Mouse (Mus musculus) cerebellum, adult (tissue): Measurements from ENCODE around the gene Uggt1.

Experiments used
- ATAC-seq: cut with Nextera tagmentation; 2 replicates; pipeline ENCODE4 v1.9.2; 2017; ENCODE audit warnings: mild to moderate bottlenecking, moderate library complexity, mixed read lengths; ENCODE audit not compliant: insufficient number of reproducible peaks, low FRiP score, low TSS enrichment

The Uggt1 gene

GRCm38 (mm10) chr1:36244058-36244827, at the start of gene Uggt1:
TSS of gene Uggt1 (minus strand) at chr1:36244720.
- ATAC-seq: peak; percentile 95

- no peak for ATAC-seq
Measured at GRCm38 (mm10) chr1:36293470-36293869, 49.0 kb upstream of the Uggt1 start.

GRCm38 (mm10) chr1:36281849-36282248, 37.3 kb upstream of the Uggt1 start:
- ATAC-seq: no peak

- no peak for ATAC-seq
Measured at GRCm38 (mm10) chr1:36280938-36281337, 36.4 kb upstream of the Uggt1 start.

- peak; percentile 82 for ATAC-seq
Measured at GRCm38 (mm10) chr1:36279202-36279601, 34.7 kb upstream of the Uggt1 start.

- ATAC-seq: 0 out of 2 replicates have a peak, but pooled peaks have one; percentile 28
Measured at GRCm38 (mm10) chr1:36277267-36278060, 32.9 kb upstream of the Uggt1 start.

GRCm38 (mm10) chr1:36275635-36276389, 31.3 kb upstream of the Uggt1 start:
- ATAC-seq: no peak

GRCm38 (mm10) chr1:36274455-36274854, 29.9 kb upstream of the Uggt1 start, which contains the start of gene Neurl3:
TSS of gene Neurl3 (minus strand) at chr1:36274679.
- no peak for ATAC-seq

- ATAC-seq: no peak
Measured at GRCm38 (mm10) chr1:36273288-36273687, 28.8 kb upstream of the Uggt1 start.

- no peak for ATAC-seq
Measured at GRCm38 (mm10) chr1:36272546-36272945, 28.0 kb upstream of the Uggt1 start.

GRCm38 (mm10) chr1:36271516-36272230, 27.2 kb upstream of the Uggt1 start:
- ATAC-seq: no peak

- ATAC-seq: no peak
Measured at GRCm38 (mm10) chr1:36270666-36271065, 26.1 kb upstream of the Uggt1 start.

GRCm38 (mm10) chr1:36269121-36269795, 24.7 kb upstream of the Uggt1 start:
- no peak for ATAC-seq

- no peak for ATAC-seq
Measured at GRCm38 (mm10) chr1:36267595-36267994, 23.1 kb upstream of the Uggt1 start.

- peak; percentile 94 for ATAC-seq
Measured at GRCm38 (mm10) chr1:36266293-36266692, 21.8 kb upstream of the Uggt1 start.

GRCm38 (mm10) chr1:36263833-36264488, 19.4 kb upstream of the Uggt1 start:
- ATAC-seq: no peak

- no peak for ATAC-seq
Measured at GRCm38 (mm10) chr1:36261708-36262504, 17.4 kb upstream of the Uggt1 start.

GRCm38 (mm10) chr1:36260418-36260817, 15.9 kb upstream of the Uggt1 start:
- no peak for ATAC-seq
